Mouse (Mus musculus): ENCODE results near the gene Gm49380. TPM values are rescaled to one million over a fixed set of nuclear protein-coding genes. Genes with fewer than 3 reads are reported as not detected.

The Gm49380 gene
- total and polyA plus RNA-seq, 2 experiments: 0.09 TPM; not detected in 1

- Histone ChIP-seq H3K27ac (replicated peaks; ENCODE audit: insufficient read depth, low read depth, low read length) (no peak overlapping the region), H3K4me1 (ENCODE audit: control insufficient read depth, insufficient read depth, low read length) (no peaks in the 10 kb centered on the region), H3K4me3 (ENCODE audit: insufficient read depth, low read depth, low read length) (no peak overlapping the region), H3K9ac (ENCODE audit: low read depth, low read length) (no peak overlapping the region), H3K27me3 (ENCODE audit: control insufficient read depth, insufficient read depth, low read length) (no peaks in the 10 kb centered on the region), H3K36me3 (ENCODE audit: control insufficient read depth, insufficient read depth, low read length) (peaks cover 6% of the 10 kb centered on the region; the same call in 1 of the 2 replicates), H3K79me2 (ENCODE audit: control insufficient read depth, insufficient read depth, low read length) (no peaks in the 10 kb centered on the region)
- TF ChIP-seq POLR2A (IDR thresholded peaks at IDR 0.05; ENCODE audit: extremely low read depth, insufficient read depth, low read length) (no peak), CTCF (IDR thresholded peaks at IDR 0.05; ENCODE audit: low read depth, low read length) (no peak)
- WGBS: 92% methylated on average over 5 of the region's 5 CpGs
- DNase-seq (ENCODE audit: extremely low read depth, low read depth, low spot score): no peak
Observed at GRCm38 (mm10) chr9:44143421-44143820, 30.1 kb upstream of the Gm49380 start.

- Histone ChIP-seq H3K4me1 (ENCODE audit: control insufficient read depth, insufficient read depth, low read length) (no peaks in the 10 kb centered on the region), H3K27me3 (ENCODE audit: control insufficient read depth, insufficient read depth, low read length) (no peaks in the 10 kb centered on the region), H3K4me3 (ENCODE audit: insufficient read depth, low read depth, low read length) (no peak overlapping the region), H3K79me2 (ENCODE audit: control insufficient read depth, insufficient read depth, low read length) (no peaks in the 10 kb centered on the region), H3K36me3 (ENCODE audit: control insufficient read depth, insufficient read depth, low read length) (peaks cover 6% of the 10 kb centered on the region; the same call in 1 of the 2 replicates), H3K9ac (ENCODE audit: low read depth, low read length) (no peak overlapping the region), H3K27ac (replicated peaks; ENCODE audit: insufficient read depth, low read depth, low read length) (no peak overlapping the region)
- TF ChIP-seq POLR2A (IDR thresholded peaks at IDR 0.05; ENCODE audit: extremely low read depth, insufficient read depth, low read length) (no peak), CTCF (IDR thresholded peaks at IDR 0.05; ENCODE audit: low read depth, low read length) (no peak)
- 76% methylated on average over 5 of the region's 5 CpGs for WGBS
- DNase-seq (ENCODE audit: extremely low read depth, low read depth, low spot score): no peak
Observed at GRCm38 (mm10) chr9:44141951-44142350, 28.7 kb upstream of the Gm49380 start.

GRCm38 (mm10) chr9:44137846-44138245 is 24.5 kb upstream of the Gm49380 start:
- no peak overlapping the region for H3K27ac ChIP-seq (replicated peaks; ENCODE audit: insufficient read depth, low read depth, low read length)

GRCm38 (mm10) chr9:44135731-44136411 is 22.6 kb upstream of the Gm49380 start:
- peaks cover 4% of the 10 kb centered on the region; the same call in 1 of the 2 replicates for H3K4me1 ChIP-seq (ENCODE audit: control insufficient read depth, insufficient read depth, low read length)
- no peak for DNase-seq (ENCODE audit: extremely low read depth, low read depth, low spot score)
- no peak for TF ChIP-seq CTCF (IDR thresholded peaks at IDR 0.05; ENCODE audit: low read depth, low read length)
- no peak for TF ChIP-seq POLR2A (IDR thresholded peaks at IDR 0.05; ENCODE audit: extremely low read depth, insufficient read depth, low read length)
- no peaks in the 10 kb centered on the region; the same call in 1 of the 2 replicates for H3K79me2 ChIP-seq (ENCODE audit: control insufficient read depth, insufficient read depth, low read length)
- no peaks in the 10 kb centered on the region for H3K36me3 ChIP-seq (ENCODE audit: control insufficient read depth, insufficient read depth, low read length)
- H3K4me3 ChIP-seq (ENCODE audit: insufficient read depth, low read depth, low read length): no peak overlapping the region
- no peak overlapping the region for H3K9ac ChIP-seq (ENCODE audit: low read depth, low read length)
- H3K27ac ChIP-seq (replicated peaks; ENCODE audit: insufficient read depth, low read depth, low read length): no peak overlapping the region
- 0 out of 2 replicates have a peak, but pooled peaks cover 6% of the 10 kb centered on the region for H3K27me3 ChIP-seq (ENCODE audit: control insufficient read depth, insufficient read depth, low read length)
- 68% methylated on average over 7 of the region's 7 CpGs for WGBS

More at GRCm38 (mm10) chr9:44137846-44138245, 24.5 kb upstream of the Gm49380 start:
- H3K79me2 ChIP-seq (ENCODE audit: control insufficient read depth, insufficient read depth, low read length): no peaks in the 10 kb centered on the region; the same call in 1 of the 2 replicates
- H3K4me3 ChIP-seq (ENCODE audit: insufficient read depth, low read depth, low read length): no peak overlapping the region
- no peak for TF ChIP-seq POLR2A (IDR thresholded peaks at IDR 0.05; ENCODE audit: extremely low read depth, insufficient read depth, low read length)
- H3K27me3 ChIP-seq (ENCODE audit: control insufficient read depth, insufficient read depth, low read length): 0 out of 2 replicates have a peak, but pooled peaks cover 6% of the 10 kb centered on the region
- H3K9ac ChIP-seq (ENCODE audit: low read depth, low read length): no peak overlapping the region
- WGBS: 67% methylated on average over 4 of the region's 4 CpGs
- H3K36me3 ChIP-seq (ENCODE audit: control insufficient read depth, insufficient read depth, low read length): no peaks in the 10 kb centered on the region
- peaks cover 4% of the 10 kb centered on the region; the same call in 1 of the 2 replicates for H3K4me1 ChIP-seq (ENCODE audit: control insufficient read depth, insufficient read depth, low read length)
- no peak for DNase-seq (ENCODE audit: extremely low read depth, low read depth, low spot score)

GRCm38 (mm10) chr9:44134851-44135730 is 21.8 kb upstream of the Gm49380 start:
- no peaks in the 10 kb centered on the region for H3K36me3 ChIP-seq (ENCODE audit: control insufficient read depth, insufficient read depth, low read length)
- no peak for DNase-seq (ENCODE audit: extremely low read depth, low read depth, low spot score)
- H3K79me2 ChIP-seq (ENCODE audit: control insufficient read depth, insufficient read depth, low read length): no peaks in the 10 kb centered on the region; the same call in 1 of the 2 replicates
- TF ChIP-seq CTCF (IDR thresholded peaks at IDR 0.05; ENCODE audit: low read depth, low read length): no peak
- no peak for TF ChIP-seq POLR2A (IDR thresholded peaks at IDR 0.05; ENCODE audit: extremely low read depth, insufficient read depth, low read length)
- H3K27ac ChIP-seq (replicated peaks; ENCODE audit: insufficient read depth, low read depth, low read length): no peak overlapping the region
- H3K9ac ChIP-seq (ENCODE audit: low read depth, low read length): peak overlapping the region; percentile 80
- WGBS: 4% methylated on average over 49 of the region's 49 CpGs
- H3K27me3 ChIP-seq (ENCODE audit: control insufficient read depth, insufficient read depth, low read length): peaks cover 9% of the 10 kb centered on the region; the same call in 1 of the 2 replicates
- peaks cover 4% of the 10 kb centered on the region; the same call in 1 of the 2 replicates for H3K4me1 ChIP-seq (ENCODE audit: control insufficient read depth, insufficient read depth, low read length)
- H3K4me3 ChIP-seq (ENCODE audit: insufficient read depth, low read depth, low read length): peak overlapping the region; percentile 70

Data from liver, adult 2 months (tissue).